15 mouse cellular contexts compared by ENCODE assay signal in genomic region chr12:68579909-68580308, GRCm38 (mm10).
"Had no signal": no experiment of that assay in that cellular context is flagged by ENCODE, and none has a peak within 500 bp of the region (broad histone marks: within the 10 kb centered on the region; RNA-seq: fewer than 3 reads in every experiment).

No protein-coding gene starts in this region.

- H3K27me3 ChIP-seq: limb, embryonic 15.5 days; liver, embryonic 12.5 days; megakaryocyte, embryonic 14.5 days; neural tube, embryonic 12.5 days had no signal

- ATAC-seq: liver, embryonic 12.5 days had no signal

- H3K4me1 ChIP-seq: limb, embryonic 15.5 days; liver, embryonic 12.5 days; megakaryocyte, embryonic 14.5 days; neural tube, embryonic 12.5 days had no signal

- H3K36me3 ChIP-seq: limb, embryonic 15.5 days; liver, embryonic 12.5 days; neural tube, embryonic 12.5 days had no signal

- H3K27ac ChIP-seq: left cerebral cortex, adult 2 months; limb, embryonic 15.5 days; liver, embryonic 12.5 days; macrophage; neural tube, embryonic 12.5 days had no signal

- H3K9ac ChIP-seq: limb, embryonic 15.5 days; liver, embryonic 12.5 days; lung, embryonic 14.5 days; neural tube, embryonic 12.5 days had no signal

- DNase-seq: kidney, adult 8-10 months; kidney, postnatal 25 days; lung, embryonic 14.5 days; lung, postnatal 10 days; retina, postnatal 1 day; right cerebral cortex, postnatal 4 days; spleen, adult 18-20 months; thymus, adult 18-20 months; thymus, postnatal 14 days had no signal

- H3K4me2 ChIP-seq: limb, embryonic 15.5 days; liver, embryonic 12.5 days; lung, embryonic 14.5 days; neural tube, embryonic 12.5 days had no signal

- H3K4me3 ChIP-seq: left cerebral cortex, adult 2 months; limb, embryonic 15.5 days; liver, embryonic 12.5 days; megakaryocyte, embryonic 14.5 days; neural tube, embryonic 12.5 days had no signal

- H3K9me3 ChIP-seq: limb, embryonic 15.5 days; liver, embryonic 12.5 days; neural tube, embryonic 12.5 days had no signal
